Mouse (Mus musculus): ENCODE measurements at regions not wholly inside any gene's neighbourhood (a gene's known extent, or its start where the extent isn't known, plus 50 kb on each side); places are given as distances from the start of the nearest gene placed in this dataset.

DNA sequence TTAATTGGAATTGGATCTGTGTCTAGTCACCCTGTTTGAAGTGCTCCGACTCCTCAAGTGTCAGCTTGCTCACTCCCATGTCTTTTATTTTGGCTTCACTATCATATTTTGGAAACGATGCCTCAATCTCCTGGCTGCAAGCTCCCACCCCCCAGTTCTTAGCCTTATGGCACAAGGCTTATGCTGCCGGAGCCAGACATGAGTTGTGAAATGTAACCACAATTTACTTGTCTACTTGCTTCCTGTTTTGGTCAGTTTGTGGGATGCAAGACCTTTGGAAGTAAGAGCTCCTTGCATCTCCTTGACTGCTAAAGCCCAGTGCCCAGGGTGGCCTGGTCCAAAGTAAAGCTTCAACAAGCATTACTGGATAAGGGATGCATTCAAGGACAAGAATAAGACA is 195.8 kb downstream of the Plpp3 start:
- TF ChIP-seq POLR2A (IDR thresholded peaks at IDR 0.05; ENCODE audit: insufficient read depth, low read length): no peak
- TF ChIP-seq EP300 (IDR thresholded peaks at IDR 0.05; ENCODE audit: insufficient read depth, low read depth, low read length): no peak
- no peak for TF ChIP-seq CTCF (IDR thresholded peaks at IDR 0.05; ENCODE audit: low read depth, low read length)

Data from ES-Bruce4 (cell line).